Mouse (Mus musculus) frontal cortex, postnatal 25 days (tissue): ENCODE measurements around the gene Tbx10.
"Not testable (repeated sequence)": the region's sequence is repeated elsewhere in the genome, so short reads cannot be mapped to it uniquely, and the experiment has no call there.

Experiments
- DNase-seq, 2 experiments: peaks; one replicate each; pipeline ENCODE4 v3.0.0; 2022; ENCODE audit warnings: low spot score in 2 of 2

The Tbx10 gene

DNA sequence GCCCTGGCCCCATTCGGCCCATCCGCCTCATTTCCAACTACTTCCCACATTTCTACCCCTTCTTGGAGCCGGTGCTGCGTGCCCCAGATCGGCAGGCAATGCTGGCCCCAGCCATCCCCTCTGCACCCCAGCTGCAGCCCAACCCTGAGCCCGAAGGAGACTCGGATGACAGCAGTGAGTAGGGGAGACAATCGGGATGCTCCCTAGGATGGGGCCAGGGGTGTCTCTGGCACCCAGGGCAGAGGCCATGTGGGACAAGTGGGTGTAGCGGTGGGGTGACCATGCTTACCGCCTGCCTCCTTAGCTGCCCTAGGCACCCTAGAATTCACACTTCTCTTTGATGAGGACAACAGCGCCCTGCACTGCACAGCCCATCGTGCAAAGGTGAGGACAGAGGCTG, 11.1 kb downstream of the Tbx10 start:
- DNase-seq = no peak

DNA sequence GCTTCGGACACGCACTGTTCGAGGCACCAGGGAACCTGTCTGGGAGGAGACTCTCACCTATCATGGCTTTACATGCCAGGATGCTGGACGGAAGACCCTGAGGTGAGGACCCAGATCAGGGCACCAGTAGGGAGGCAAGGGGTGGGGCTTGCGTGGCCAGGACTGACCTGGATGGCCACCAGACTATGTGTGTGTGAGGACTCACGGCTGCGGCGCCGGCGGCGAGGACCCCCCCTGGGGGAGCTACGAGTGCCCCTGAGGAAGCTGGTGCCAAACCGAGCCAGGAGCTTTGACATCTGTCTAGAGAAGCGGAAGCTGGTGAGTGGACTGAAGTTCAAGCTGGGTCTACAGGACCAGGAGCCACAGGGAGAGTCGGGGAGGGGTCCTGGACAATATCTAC, 11.8 kb downstream of the Tbx10 start:
- no peak for DNase-seq

DNA sequence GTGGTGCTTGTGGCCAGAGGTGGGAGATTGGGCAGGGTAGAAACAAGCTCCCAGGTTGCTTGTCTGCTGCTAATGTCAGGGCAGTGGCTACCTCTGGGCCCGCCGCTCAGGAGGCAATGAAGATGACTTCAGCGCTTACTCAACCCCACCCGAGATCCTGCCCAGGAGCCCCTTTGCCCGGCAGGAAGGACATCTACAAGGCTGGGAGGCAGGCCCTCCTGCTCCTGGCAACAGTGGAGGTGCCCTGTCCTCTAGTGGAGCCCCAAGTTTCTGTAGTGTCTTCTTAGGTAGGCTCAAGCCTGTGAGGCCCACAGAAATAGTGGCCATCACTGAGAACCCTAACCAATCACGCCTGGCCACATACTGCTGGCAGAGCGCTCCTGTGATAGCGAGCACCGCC, 12.5 kb downstream of the Tbx10 start:
- DNase-seq = no peak

DNA sequence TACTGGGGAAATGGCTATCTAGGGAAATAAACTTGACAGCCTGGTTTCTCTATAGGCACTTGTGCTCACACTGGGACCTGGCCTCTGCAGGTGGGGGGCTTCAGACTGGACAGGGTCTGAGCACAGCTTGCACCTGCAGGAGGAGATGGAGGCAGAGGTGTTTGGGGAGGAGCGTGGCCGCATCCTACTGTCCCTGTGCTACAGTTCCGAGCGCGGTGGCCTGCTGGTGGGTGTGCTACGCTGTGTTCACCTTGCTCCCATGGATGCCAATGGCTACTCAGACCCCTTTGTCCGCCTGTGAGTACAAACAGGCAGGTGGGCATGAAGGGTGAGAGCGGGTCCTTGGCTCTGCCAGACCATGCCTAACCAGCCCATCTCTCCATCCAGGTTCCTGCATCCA, 13.4 kb downstream of the Tbx10 start:
- no peak for DNase-seq

DNA sequence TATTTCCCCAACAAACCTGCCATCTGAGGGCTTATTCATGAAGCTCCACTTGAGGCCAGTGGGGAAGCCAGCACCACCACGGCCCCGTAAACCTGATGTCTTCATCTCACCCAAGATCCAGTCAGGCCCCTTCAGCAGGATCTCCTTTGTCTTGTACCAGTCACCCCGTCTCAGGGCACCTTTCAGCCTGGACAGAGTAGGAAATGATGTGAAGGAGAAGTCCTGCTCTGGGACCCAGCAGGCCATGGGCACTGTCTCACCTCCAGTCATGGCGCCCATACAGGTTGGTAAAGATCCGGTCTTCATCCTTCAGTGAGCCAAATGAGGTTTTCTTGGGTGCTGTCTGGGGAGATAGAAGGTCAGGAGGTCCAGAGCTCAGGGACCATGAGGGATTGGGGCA, 18.5 kb downstream of the Tbx10 start:
- DNase-seq = no peak

DNA sequence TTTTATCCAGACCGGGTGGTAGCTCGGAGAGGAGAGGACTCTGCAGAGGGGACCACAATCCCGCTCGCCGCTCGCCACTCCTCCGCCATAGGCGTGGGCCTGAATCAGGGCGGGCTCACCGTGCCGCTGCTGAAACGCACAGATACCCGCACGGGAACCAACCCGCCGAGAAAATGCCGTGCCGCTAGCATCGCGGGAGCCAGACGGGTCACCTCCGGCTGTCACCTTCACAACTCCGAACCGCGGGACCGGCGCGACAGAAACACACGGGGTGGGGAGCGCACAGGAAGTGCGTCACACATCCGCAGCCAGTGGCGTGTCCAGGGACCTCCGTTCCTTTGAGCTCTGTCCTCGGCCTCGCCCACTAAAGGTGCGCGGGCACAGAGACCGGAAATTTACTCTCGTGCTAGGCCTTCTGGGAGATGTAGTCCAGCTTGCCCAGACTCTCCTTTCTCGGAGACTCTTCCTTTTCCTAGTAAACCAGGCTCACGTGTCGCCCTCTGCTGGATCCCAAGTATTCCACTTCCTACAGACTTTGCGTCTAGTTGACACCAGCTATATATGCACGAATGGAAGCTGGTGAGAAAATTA, 20.0 kb downstream of the Tbx10 start, which contains the start of gene Ndufv1:
TSS of gene Ndufv1 (minus strand) at position 375 of the 591 bp plus-strand sequence.
- DNase-seq = peak; percentile 95 to 96

DNA sequence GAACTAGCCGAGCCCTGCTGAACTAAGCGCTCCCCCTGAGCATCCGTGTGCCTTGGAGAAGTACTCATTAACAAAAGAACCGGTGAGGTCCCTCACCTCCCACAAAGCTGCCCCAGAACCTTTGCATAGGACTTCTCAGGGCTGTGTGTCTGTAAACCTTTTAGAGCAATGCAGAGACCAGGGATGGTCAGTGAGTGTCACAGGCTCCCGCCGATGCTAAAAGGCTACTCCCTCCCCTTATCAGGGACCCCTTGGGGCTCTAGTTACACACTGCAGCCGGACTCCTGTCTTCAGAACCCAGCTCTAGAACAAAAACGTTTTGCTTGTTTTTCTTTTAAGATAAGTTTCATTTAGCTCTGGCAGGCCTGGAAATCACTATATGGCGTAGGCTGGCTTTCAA, 20.5 kb downstream of the Tbx10 start:
- no peak for DNase-seq

DNA sequence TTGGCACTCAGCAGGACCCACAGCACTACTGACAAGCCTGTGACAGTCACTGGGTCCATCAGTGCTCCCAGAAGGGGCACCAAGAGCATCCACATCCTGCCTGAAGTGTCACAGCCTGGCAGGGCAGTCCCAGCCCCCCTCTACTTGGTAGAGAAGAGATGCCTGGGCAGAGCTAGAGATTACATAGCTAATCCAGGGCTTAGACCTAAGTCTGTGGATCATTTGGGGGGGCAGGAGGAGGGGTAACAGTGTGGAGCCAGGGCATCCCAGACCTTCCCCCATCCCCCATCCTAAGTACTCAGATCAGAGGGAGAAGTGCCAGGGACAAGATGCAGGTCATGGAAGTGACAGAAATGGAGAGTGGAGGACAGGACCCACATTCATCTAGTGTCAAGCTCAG, 22.2 kb downstream of the Tbx10 start:
- DNase-seq = no peak

DNA sequence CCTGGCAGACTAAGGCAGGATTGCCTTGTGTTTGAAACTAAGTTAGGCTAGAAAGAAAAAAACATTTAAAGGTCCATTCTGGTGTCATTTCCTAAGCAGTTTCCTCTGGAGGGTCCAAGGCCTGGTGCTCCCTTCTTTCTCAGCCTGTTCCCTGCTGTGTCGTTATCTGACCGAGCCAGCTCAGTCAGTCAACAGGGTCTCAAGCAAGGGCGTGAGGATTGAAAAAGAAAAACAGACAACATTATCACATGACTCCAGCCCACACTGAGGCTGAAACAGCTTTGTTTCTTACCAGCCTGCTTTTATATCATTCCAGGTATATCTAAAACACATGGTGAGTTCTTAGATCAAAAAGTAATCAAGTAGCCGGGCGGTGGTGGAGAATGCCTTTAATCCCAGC, 23.1 kb downstream of the Tbx10 start:
- DNase-seq = no peak

DNA sequence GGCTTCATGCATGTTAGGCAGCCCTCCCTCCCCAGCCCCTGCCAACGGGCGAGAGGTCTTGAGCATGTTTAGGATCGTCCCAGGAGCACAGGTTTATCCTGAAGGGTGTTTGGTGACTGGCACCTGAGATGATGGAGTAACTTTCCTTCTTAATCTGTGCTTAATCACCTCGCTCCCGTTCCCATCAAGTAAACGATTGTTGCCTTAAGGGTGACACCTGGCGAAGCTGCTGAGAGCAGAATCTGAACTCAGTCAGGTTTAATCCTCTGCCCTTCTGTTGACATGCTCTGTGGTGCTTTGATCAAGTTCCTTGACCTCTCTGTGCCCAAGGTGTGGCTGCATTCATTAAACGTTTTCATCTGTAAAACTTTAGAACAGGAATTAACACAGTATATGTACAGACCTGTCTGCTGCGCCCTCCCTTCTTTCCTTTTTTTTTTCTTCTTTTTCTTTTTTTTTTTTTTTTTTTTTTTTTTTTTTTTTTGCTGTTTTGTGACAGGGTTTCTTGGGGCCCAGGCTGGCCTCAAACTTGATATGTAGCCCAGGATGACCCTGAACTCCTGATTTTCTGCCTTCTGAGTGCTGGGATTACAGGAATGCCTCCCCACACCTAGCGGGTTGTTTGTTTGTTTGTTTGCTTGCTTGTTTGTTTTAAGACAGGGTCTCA, 25.5 kb downstream of the Tbx10 start:
- no peak for DNase-seq

DNA sequence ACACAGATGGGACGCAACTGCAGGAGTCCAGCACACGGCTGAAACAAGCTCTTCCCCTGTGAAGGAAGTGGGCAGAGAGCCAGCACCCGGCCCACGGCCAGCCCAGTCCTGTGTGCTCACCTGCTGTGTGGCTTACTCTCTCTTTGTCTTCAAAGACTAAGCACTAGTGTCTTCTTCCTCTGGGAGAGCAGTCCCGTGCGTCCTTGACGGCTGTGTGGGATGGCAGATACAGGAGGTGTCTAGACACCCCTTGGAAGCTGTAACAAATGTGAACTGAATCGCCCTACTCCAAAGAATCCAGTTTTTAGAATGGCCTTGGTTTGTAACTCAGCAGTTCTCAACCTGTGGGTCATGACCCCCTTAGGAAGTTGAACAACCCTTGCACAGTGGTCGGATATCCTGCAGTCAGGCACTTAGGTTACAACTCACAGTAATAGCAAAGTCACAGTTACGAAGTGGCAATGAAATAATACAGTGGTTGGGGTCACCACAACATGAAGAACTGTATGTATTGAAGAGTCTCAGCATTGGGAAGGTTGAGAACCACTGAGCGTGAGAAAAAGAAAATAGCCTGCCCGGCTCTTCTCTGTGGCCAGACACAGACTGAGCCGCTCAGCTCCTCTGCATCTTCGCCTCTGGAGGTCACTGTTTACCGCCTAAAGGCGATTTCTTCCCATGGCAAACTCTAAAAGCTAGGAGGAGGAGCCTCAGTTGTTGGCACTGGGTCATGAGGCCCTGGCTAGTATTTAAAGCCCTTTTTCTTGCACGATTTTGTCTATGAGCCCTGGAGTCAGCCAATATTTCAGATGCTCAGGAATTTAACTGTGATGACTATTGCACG, 26.4 kb downstream of the Tbx10 start:
- DNase-seq = peak; percentile 46 to 63

DNA sequence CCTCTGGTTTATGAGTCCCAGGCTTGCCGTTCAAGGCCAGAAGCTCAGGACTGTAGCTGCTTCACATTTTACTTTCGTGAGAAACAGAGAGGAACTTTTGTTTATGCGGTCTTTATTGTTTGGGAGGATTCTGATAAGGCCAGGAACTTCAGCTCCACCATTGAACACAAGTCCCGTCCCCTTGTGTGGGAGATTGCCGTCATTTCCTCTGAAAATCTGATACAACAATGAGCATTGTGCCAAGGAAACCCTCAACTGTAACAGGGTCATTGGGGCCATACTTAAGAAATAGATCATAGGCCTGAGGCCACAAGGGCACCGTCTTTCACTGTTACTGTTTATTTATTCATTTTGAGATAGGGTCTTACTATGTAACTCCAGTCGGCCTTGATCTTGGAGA, 30.6 kb downstream of the Tbx10 start:
- DNase-seq = no peak

DNA sequence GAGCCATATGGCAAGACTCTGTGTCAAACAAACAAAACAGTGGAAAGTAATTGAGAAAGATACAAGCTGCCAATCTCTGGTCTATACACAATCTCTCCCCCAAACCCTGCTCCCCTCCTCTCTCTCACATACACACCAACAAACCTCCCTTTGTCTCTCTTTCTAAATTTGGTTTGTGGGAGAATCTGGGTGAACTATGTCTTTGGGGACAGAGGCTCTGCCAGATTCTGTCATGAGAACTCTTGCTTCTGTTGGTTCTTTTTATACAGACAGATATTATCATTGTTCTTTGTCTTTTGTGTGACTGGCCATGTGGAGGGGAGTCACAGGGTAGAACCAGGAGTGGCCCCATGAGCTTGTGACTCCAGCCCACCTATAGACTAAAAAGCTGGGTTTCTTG, 35.0 kb downstream of the Tbx10 start:
- DNase-seq = no peak

DNA sequence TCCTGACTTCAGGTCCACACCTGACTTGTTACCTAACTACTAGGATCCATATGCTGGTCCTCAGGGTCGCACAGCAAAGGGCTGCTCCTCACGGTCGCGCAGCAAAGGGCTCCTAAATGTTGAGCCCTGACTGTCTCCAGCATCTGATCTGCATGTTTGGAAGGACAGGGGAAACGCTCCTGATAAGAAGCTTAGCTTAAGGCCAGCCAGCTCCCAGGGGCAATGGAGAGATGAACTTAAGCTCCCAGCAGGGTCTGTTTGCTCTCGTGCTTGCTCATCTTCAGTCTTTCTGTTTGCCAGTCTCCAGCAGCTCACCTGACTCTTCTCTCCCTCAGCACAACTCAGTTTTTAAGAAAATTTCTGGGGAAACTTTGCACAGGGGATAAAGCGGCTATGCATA, 40.1 kb downstream of the Tbx10 start:
- DNase-seq = no peak

DNA sequence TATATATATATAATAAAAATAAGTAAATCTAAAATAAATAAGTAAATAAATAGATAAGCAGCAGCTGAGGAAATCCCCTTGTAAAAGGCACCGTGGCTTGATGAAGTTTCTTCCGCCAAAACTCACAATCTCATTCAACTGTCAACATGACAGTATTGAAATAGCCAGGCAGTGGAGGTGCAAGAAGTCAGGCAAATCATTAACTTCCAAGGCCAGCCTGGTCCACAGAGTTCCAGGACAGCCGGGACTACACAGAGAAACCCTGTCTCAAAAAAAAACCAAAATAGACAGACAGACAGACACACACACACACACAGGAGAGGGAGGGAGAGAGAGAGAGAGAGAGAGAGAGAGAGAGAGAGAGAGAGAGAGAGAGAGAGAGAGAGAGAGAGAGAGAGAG, 40.7 kb downstream of the Tbx10 start:
- DNase-seq = no peak

DNA sequence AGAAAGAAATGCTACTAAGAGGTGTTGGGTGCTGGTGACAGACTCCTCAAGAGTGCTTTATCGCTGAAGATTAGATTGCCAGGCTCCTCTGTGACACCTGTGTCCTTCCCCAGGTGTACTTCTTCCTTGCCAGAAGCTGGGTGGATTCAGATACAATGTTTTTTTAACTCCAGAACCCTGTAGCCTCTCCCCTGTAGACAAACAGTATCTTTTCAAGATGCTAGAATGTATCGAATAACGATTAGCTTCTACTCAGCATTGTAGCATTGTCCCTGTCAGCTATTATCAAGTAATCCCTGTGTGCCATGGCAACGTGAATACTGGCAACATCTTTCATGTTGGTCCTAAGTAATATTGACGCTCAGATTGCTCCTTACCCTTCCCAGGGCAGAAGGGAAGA, 41.2 kb downstream of the Tbx10 start:
- no peak for DNase-seq

DNA sequence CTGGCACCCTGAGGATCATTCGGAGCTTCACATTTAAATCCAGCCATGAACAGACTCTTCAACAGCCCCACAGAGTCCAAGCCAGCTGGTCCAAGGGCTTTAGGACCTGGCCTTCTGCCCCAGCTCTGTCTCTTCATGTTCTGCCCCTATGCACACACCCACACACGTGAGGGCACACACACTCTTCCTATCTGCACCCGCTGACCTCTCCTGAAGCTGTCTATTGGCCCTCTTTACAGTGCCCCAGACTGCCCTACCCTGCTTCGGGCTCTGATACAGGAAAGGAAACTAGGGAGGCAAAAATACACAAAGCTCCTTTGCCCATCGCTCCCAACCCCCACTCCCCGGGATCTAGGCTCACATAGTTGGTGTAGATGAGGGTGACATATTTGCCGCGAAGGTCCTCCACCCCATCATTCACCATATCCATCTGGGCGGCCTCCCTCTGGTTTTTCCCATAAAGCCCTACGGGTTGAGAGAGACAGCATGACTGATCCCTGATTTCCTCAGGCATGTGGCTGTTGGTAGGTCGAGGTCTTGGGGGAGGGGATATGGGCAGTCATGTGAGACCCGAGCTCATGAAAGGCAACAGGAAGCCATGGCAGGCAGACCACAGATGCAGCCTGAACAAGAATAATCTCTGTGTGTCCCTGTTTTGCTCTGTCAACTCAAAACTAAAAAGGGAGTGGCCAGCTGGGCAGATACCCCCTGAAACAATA, 43.9 kb downstream of the Tbx10 start:
- no peak for DNase-seq

DNA sequence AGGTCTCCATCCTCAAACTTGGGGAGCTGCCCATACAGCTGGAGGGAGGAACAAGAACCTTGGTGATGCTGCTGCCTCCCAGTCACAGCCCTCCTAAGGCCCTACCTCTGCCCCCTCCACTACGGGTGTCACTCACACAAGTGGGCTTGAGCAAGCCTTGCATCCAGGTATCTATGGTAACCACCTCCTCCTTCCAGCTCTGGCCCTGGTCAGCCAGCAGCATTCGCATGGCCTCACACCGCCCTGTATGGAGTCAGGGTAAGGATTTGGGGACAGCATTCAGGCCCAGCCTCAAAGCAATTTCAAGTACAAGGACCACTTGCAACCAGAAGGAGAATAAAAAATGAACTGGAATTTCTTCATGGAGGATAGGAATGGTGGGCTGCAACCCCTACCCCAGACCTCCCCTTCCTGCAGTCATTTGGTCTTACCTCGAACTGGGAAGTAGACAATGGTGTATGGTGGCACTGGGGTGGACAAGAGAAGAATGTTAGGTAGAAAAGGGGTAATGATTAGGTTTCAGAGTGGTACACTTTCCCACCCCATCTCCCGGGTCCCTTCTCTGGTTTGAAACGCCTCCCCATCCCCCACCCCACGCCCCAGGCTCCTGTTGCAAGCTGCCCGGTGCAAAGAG, 44.7 kb downstream of the Tbx10 start:
- not testable (repeated sequence) for DNase-seq

DNA sequence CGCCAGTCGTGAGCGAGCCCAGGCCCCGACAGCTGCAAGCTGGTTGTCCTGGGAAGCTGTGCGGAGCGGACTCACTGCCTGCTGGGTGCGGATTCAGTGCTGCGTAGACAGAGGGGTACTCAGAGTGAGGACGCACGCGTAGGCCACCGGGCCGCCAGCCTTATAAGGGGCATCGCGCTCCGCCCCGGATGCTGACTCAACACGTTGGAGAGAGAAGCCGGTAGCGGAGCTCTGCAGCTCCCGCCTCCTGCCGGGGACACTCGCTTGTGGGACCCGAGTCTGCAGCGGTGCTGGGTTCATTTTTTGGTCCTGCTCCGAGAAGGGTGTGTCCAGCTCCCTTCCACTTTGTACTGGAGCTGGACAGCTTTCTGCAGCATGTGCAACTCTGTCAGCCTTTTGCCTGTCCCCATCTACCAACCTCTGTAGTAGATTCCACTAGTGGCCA, 45.3 kb downstream of the Tbx10 start, which contains the start of gene Gstp1:
TSS of gene Gstp1 (minus strand) at position 198 of the 445 bp plus-strand sequence.
- peak; percentile 75 to 80 for DNase-seq

DNA sequence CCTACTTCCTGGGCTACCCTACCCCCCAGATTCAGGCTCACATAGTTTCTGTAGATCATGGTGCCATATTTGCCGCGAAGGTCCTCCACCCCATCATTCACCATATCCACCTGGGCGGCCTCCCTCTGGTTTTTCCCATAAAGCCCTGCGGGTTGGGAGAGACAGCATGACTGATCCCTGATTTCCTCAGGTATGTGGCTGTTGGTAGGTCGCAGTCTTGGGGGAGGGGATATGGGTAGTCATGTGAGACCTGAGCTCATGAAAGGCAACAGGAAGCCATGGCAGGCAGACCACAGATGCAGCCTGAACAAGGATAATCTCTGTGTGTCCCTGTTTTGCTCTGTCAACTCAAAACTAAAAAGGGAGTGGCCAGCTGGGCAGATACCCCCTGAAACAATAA, 48.4 kb downstream of the Tbx10 start:
- not testable (repeated sequence) for DNase-seq

DNA sequence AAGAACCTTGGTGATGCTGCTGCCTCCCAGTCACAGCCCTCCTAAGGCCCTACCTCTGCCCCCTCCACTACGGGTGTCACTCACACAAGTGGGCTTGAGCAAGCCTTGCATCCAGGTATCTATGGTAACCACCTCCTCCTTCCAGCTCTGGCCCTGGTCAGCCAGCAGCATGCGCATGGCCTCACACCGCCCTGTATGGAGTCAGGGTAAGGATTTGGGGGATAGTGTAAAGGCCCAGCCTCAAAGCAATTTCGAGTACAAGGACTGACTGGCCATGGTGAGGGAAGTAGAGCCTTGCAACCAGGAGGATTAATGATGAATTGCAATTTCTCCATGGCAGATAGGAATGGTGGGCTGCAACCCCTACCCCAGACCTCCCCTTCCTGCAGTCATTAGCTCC, 48.9 kb downstream of the Tbx10 start:
- DNase-seq = peak in 1 of 2 experiments; percentile 2

DNA sequence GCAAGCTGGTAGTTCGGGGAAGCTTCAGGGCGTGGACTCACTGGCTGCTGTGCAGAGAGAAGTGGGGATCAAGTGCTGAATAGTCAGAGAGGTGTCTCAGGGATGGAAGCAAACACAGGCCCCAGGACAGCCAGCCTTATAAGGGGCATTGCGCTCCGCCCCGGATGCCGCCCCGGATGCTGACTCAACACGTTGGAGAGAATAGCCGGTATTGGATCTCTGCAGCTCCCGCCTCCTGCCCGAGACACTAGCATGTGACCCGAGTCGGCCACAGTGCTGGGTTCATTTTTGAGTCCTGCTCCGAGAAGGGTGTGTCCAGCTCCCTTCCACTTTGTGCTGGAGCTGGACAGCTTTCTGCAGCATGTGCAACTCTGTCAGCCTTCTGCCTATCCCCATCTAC, 49.6 kb downstream of the Tbx10 start:
- DNase-seq = no peak
